Mouse (Mus musculus) forebrain, embryonic 15.5 days (tissue): ENCODE results near the gene Cox19. TPM values are rescaled to one million over a fixed set of nuclear protein-coding genes. Genes with fewer than 3 reads are reported as not detected.

Experiments used
- ATAC-seq: fragments of 200-750 bp; cut with Nextera tagmentation; replicated peaks from 2 replicates; pipeline ENCODE4 v1.8.0; 2017; ENCODE audit warnings: mild to moderate bottlenecking, moderate TSS enrichment, moderate library complexity
- H3K27ac ChIP-seq: fragments of 300-500 bp; sonication (generic); replicated peaks from 2 replicates; pipeline ENCODE4 v1.5.1; 2015; ENCODE audit warnings: mild to moderate bottlenecking, inconsistent platforms
- H3K27me3 ChIP-seq: fragments of 300-500 bp; sonication (generic); 2 replicates; pipeline ENCODE4 v1.6.1; 2015; ENCODE audit warnings: inconsistent platforms
- H3K36me3 ChIP-seq: fragments of 300-500 bp; sonication (generic); 2 replicates; pipeline ENCODE4 v1.6.1; 2015; ENCODE audit warnings: mild to moderate bottlenecking, inconsistent platforms
- H3K4me1 ChIP-seq: fragments of 300-500 bp; sonication (generic); 2 replicates; pipeline ENCODE4 v1.6.1; 2015; ENCODE audit warnings: inconsistent platforms
- H3K4me2 ChIP-seq: fragments of 300-500 bp; sonication (generic); replicated peaks from 2 replicates; pipeline ENCODE4 v1.6.1; 2015; ENCODE audit warnings: mild to moderate bottlenecking, inconsistent platforms
- H3K4me3 ChIP-seq: fragments of 300-500 bp; sonication (generic); 2 replicates; pipeline ENCODE4 v1.5.1; 2015; ENCODE audit warnings: mild to moderate bottlenecking, inconsistent platforms
- H3K9ac ChIP-seq: fragments of 300-500 bp; sonication (generic); replicated peaks from 2 replicates; pipeline ENCODE4 v1.6.1; 2015; ENCODE audit warnings: mild to moderate bottlenecking, inconsistent platforms
- H3K9me3 ChIP-seq: fragments of 300-500 bp; sonication (generic); 2 replicates; pipeline ENCODE4 v1.6.1; 2016; ENCODE audit warnings: inconsistent platforms
- WGBS: fragments of 180-500 bp; shearing (Covaris S2); methylation state at CpG from one replicate; pipeline ENCODE4 v1.1.7; 2015; ENCODE audit warnings: mixed read lengths; 5-methylcytosine and 5-hydroxymethylcytosine counted together
- polyA plus RNA-seq: library from polyadenylated mRNA; unstranded; fragments of >200 nt; fragmentation: Nextera tagmentation; extraction: Ambion mirVana; gene quantifications from 2 replicates; pipeline ENCODE4 v1.2.1, GENCODE M21; 2015

Gene Cox19
- polyA plus RNA-seq, 1 experiment from 2014 or later = 104 TPM

DNA sequence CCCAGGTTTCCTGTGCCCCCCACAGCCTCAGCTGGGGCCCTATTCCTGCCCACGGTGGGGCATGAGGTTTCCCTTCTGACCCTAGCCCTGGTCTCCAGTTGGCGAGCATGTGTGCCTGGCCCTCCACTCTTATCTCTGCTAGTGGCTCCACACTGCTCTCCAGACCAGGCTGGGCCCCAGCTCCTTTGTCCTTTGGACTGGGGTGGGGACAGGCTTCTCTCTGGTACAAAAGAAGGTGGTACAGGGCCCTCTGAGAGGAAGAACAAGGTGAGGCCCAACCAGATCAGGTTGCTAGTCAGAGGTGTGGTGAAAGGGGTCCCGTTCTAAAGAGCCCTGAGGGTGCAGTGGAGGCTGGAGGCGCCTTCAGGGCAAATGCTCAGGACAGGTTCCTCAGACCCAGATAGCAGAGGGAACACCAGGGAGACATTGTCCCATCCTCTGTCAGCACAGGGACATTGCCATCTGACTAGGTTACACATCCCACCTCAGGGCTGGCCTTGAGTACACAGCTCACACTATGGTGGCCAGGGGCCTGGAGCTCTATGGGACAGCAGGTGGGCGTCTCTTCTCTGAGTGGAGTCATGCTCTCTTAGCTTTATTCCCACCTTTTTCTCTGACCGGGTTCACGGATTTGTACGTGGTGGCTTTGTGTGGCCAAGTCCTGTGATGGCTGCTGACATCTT, 18.5 kb downstream of the Cox19 start:
- Histone ChIP-seq H3K27me3 (no peaks in the 10 kb centered on the region), H3K27ac (no peak overlapping the region), H3K9ac (no peak overlapping the region), H3K4me2 (no peak overlapping the region), H3K9me3 (no peaks in the 10 kb centered on the region), H3K4me3 (no peak overlapping the region), H3K36me3 (peaks cover 26% of the 10 kb centered on the region), H3K4me1 (no peaks in the 10 kb centered on the region)
- no peak for ATAC-seq
- WGBS = 86% methylated on average over 8 of the region's 8 CpGs

DNA sequence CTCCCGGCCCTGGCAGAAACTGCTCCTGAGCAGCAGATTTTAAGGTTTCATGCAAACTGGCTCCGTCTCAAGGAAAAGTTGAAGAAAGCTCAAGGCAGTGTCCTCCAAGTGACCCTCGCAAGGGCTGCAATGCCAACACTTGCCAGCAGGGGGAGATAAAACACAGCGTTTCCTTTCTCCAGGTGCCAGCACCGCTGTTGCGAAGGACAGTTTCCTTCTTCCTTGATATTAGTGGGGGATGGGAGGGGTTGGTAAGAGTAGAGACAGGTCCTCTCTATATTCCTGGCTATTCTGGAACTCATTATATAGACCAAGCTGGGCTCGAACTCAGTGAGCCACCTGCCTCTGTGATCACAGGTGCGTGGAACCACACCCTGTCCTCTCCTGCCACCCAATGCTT, 19.5 kb downstream of the Cox19 start:
- 21% methylated on average over 8 of the region's 8 CpGs for WGBS
- no peak for ATAC-seq

DNA sequence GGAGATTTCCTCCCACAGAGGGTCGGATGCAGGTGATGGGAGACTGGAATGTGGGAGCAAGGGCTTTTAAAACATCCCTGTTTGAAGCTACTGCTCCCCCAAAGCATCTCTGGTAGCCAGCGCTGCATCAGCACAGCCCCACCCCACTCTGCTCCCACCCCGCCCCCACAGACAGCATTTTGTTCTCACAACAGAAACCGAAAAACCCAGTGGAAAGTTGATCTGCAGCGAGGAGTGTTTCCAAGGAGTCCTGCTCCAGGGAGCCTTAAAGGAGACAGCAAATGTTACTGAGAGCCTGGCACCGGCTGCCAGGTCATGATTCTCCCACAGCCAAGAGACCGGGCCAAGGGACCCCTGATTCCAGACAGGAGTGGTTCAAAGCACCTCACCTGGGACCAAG, 20.5 kb downstream of the Cox19 start:
- Histone ChIP-seq H3K27ac (no peak overlapping the region), H3K4me1 (peaks cover 1% of the 10 kb centered on the region; the same call in 1 of the 2 replicates), H3K9ac (no peak overlapping the region), H3K36me3 (peaks cover 10% of the 10 kb centered on the region), H3K9me3 (no peaks in the 10 kb centered on the region), H3K27me3 (peaks cover 16% of the 10 kb centered on the region), H3K4me3 (no peak overlapping the region), H3K4me2 (no peak overlapping the region)
- no peak for ATAC-seq
- WGBS = 77% methylated on average over 7 of the region's 7 CpGs

More for the DNA sequence above, 19.5 kb downstream of the Cox19 start:
- Histone ChIP-seq H3K27me3 (peaks cover 7% of the 10 kb centered on the region), H3K9me3 (no peaks in the 10 kb centered on the region), H3K9ac (no peak overlapping the region), H3K4me2 (no peak overlapping the region), H3K4me1 (no peaks in the 10 kb centered on the region), H3K27ac (no peak overlapping the region), H3K36me3 (peaks cover 18% of the 10 kb centered on the region), H3K4me3 (no peak overlapping the region)

DNA sequence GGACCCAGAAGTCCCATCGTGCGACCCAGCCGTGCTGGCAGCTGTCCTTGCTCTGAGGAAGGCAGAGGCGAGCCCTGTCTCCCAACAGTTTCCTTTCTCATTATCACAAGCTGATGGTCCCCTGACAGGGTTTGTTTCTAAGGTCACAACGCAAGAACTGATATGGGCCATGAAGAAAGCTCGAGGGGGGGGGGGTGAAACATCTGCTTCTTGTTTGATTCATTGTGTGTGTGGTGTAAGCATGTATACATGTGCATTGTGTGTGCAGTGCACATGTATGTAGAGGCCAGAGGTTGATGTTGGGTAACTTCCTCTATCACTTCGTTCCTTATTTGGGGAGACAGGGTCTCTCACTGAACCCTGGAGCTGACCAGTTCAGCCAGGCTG, 23.6 kb downstream of the Cox19 start:
- H3K27me3 ChIP-seq = peaks cover 38% of the 10 kb centered on the region
- no peak for ATAC-seq
- no peak overlapping the region for H3K4me3 ChIP-seq
- no peaks in the 10 kb centered on the region for H3K36me3 ChIP-seq
- H3K4me1 ChIP-seq = peaks cover 24% of the 10 kb centered on the region
- H3K27ac ChIP-seq = no peak overlapping the region
- WGBS = 77% methylated on average over 7 of the region's 7 CpGs
- H3K9ac ChIP-seq = no peak overlapping the region
- H3K9me3 ChIP-seq = no peaks in the 10 kb centered on the region
- no peak overlapping the region for H3K4me2 ChIP-seq

DNA sequence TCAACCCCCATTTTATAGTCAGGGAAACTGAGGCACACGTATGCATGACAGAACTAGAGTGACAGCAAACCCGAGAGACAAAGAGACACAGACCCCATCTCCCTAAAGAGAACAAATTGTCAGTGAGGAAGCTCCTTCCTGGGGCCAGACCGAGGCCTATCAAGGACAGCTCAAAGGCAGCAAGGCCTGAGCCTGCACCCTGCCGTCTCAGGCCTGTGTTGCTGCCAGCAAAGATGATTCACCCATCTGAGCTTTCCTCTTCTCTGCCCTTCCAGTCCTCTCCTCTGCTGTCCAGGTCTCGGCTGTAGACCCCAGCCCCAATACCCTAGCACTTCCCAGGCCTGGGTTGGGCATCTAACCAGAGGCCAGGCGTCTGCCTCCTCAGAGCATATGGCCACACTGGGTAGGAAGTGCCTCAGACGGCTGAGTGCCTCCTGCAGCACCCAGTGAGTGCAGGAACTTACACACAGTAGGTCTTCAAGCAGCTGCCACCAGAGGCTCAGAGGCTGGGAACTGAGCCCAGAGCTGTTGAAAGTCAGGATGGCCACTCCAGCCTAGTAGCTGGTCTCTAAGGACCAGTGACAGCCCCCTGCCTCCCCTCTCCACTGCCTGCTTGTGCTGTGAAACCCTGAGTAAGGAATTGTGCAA, 24.1 kb downstream of the Cox19 start:
- Histone ChIP-seq H3K9ac (no peak overlapping the region), H3K27me3 (peaks cover 41% of the 10 kb centered on the region), H3K4me3 (no peak overlapping the region), H3K4me2 (no peak overlapping the region), H3K4me1 (peaks cover 24% of the 10 kb centered on the region), H3K9me3 (no peaks in the 10 kb centered on the region), H3K36me3 (no peaks in the 10 kb centered on the region), H3K27ac (no peak overlapping the region)
- ATAC-seq = no peak
- WGBS = 79% methylated on average over 7 of the region's 7 CpGs

DNA sequence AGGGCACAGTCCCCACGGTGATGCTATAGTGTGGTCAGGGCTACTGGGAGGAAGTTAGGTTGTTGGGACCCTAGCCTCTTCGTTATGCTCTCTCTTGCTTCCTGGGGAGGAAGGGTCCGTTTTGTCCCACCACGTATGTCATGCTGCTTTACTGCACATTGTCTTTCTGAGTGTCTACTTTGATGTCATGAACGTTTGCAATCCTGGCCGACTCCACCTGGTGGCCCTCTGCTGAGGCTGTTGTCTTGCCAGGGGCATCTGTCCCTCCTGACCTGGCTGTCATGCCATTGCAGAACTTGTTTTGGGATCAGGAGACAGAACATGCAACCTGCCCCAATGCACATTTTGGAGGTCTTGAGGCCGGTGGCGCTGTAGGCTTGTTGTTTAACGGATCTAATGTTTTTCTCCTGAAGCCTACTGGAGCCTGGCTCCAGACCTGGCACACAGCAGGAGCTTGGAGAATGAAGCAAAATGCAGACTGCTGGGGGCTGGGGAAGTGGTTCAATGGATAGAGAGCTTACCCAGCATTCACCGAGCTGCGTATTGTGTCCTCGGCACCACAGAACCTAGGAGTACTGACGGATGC, 25.0 kb downstream of the Cox19 start:
- no peak overlapping the region for H3K4me2 ChIP-seq

GRCm38 (mm10) chr5:139325395-139325966, 25.7 kb downstream of the Cox19 start, which contains the start of gene Adap1:
Adap1 (minus strand) TSS chr5:139325622.
- peak; percentile 84 for ATAC-seq
- peak within 1 kb of the TSS; percentile 73 for H3K9ac ChIP-seq
- peaks cover 41% of the 10 kb centered on the region for H3K27me3 ChIP-seq
- peak within 1 kb of the TSS; percentile 93 for H3K4me2 ChIP-seq
- peaks cover 24% of the 10 kb centered on the region for H3K4me1 ChIP-seq
- H3K9me3 ChIP-seq = no peaks in the 10 kb centered on the region
- H3K4me3 ChIP-seq = peak within 1 kb of the TSS; percentile 75
- 2% methylated on average over 61 of the region's 61 CpGs for WGBS
- H3K36me3 ChIP-seq = no peaks in the 10 kb centered on the region
- peak within 1 kb of the TSS; percentile 34; the same call in 1 of the 2 replicates for H3K27ac ChIP-seq

More for the DNA sequence above, 25.0 kb downstream of the Cox19 start:
- peak overlapping the region; percentile 75; the same call in 1 of the 2 replicates for H3K4me3 ChIP-seq
- peaks cover 24% of the 10 kb centered on the region for H3K4me1 ChIP-seq
- no peaks in the 10 kb centered on the region for H3K36me3 ChIP-seq
- 58% methylated on average over 13 of the region's 13 CpGs for WGBS
- H3K27me3 ChIP-seq = peaks cover 41% of the 10 kb centered on the region
- H3K27ac ChIP-seq = no peak overlapping the region
- no peak for ATAC-seq
- no peak overlapping the region for H3K9ac ChIP-seq
- H3K9me3 ChIP-seq = no peaks in the 10 kb centered on the region

- H3K27ac ChIP-seq = peak overlapping the region; percentile 34; the same call in 1 of the 2 replicates
These were observed 26.4 kb downstream of the Cox19 start for GRCm38 (mm10) chr5:139324691-139325394.

DNA sequence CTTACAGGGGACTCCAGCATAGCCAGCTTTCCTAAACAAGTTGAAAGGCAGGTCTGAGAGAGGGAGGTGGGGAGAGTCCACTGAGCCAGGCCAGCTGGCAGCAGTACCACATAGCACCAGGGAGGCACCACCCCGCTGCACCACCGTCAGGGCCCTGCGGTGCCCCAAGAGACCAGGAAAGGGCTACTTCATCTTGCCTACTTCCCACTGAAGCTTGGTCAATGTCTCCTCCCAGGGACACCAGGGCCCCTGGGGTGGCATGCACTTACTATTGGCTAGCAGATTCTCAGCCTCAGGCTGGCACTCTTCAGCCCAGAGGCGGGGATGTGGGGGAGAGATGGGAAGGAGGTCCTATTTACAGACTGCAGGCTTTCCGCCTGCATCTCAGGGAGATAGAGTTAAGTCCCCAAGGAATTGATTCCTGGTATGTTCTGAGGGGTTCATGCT, 27.1 kb downstream of the Cox19 start:
- WGBS = 65% methylated on average over 5 of the region's 5 CpGs
- peaks cover 24% of the 10 kb centered on the region for H3K4me1 ChIP-seq
- H3K9ac ChIP-seq = peak overlapping the region; percentile 73
- ATAC-seq = no peak; the same call in 1 of the 2 replicates
- peak overlapping the region; percentile 93 for H3K4me2 ChIP-seq
- H3K27me3 ChIP-seq = peaks cover 41% of the 10 kb centered on the region
- no peak overlapping the region for H3K27ac ChIP-seq
- H3K4me3 ChIP-seq = peak overlapping the region; percentile 75
- no peaks in the 10 kb centered on the region for H3K9me3 ChIP-seq
- H3K36me3 ChIP-seq = no peaks in the 10 kb centered on the region

More at GRCm38 (mm10) chr5:139324691-139325394, 26.4 kb downstream of the Cox19 start:
- no peak; the same call in 1 of the 2 replicates for ATAC-seq
- Histone ChIP-seq H3K4me1 (peaks cover 24% of the 10 kb centered on the region), H3K9ac (peak overlapping the region; percentile 73), H3K27me3 (peaks cover 41% of the 10 kb centered on the region), H3K9me3 (no peaks in the 10 kb centered on the region), H3K36me3 (no peaks in the 10 kb centered on the region), H3K4me3 (peak overlapping the region; percentile 75), H3K4me2 (peak overlapping the region; percentile 93)
- WGBS = 2% methylated on average over 36 of the region's 62 CpGs

DNA sequence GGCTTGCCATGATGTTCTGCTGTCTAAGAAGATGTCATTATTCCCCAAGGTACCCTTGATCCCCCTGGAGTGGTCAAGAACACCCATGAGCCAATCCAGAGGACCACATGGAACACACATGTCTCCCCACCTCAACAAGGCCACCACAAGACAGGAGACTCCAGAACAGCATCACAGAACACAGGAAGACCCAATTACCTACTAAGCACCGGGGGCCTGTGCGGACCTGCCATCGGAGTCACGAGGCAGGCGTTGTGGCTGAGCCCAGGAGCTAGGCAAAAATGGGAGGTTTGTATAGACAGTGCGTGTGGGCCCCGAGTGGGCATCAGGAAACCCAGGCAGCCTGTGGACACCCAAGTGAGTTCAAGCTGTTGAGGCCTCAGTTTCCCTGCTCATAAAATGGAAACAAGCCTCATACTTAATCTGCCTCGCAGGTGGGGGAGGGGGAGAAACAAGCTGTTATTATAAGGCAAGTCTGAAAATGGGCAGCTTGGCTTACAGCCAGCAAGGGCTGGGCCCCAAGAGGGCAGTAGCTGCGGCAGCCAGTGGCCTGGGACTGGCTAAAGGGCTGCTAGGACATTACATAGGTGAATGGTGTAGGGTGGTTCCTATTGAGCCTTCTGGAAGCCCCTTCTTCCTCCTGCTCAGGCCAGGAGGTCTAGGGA, 27.8 kb downstream of the Cox19 start:
- Histone ChIP-seq H3K4me1 (peaks cover 24% of the 10 kb centered on the region), H3K4me3 (peak overlapping the region; percentile 75; the same call in 1 of the 2 replicates), H3K4me2 (0 out of 2 replicates have a peak overlapping the region, but pooled peaks have one; percentile 93), H3K27ac (no peak overlapping the region), H3K9ac (no peak overlapping the region), H3K9me3 (no peaks in the 10 kb centered on the region), H3K36me3 (no peaks in the 10 kb centered on the region), H3K27me3 (peaks cover 41% of the 10 kb centered on the region)
- ATAC-seq = no peak
- 78% methylated on average over 9 of the region's 9 CpGs for WGBS

- H3K36me3 ChIP-seq = no peaks in the 10 kb centered on the region
- H3K9me3 ChIP-seq = no peaks in the 10 kb centered on the region
- peaks cover 24% of the 10 kb centered on the region for H3K4me1 ChIP-seq
- ATAC-seq = no peak
- no peak overlapping the region for H3K4me2 ChIP-seq
- no peak overlapping the region for H3K27ac ChIP-seq
- peaks cover 31% of the 10 kb centered on the region for H3K27me3 ChIP-seq
- 81% methylated on average over 6 of the region's 6 CpGs for WGBS
- H3K4me3 ChIP-seq = no peak overlapping the region
- H3K9ac ChIP-seq = no peak overlapping the region
These were observed 29.9 kb downstream of the Cox19 start for GRCm38 (mm10) chr5:139321331-139321730.
